Mouse (Mus musculus): ENCODE measurements around the gene Spsb3. TPM values are rescaled to one million over a fixed set of nuclear protein-coding genes. Genes with fewer than 3 reads are reported as not detected.

Spsb3 gene
- total RNA-seq, 1 experiment from 2014 or later: 19.7 TPM

DNA sequence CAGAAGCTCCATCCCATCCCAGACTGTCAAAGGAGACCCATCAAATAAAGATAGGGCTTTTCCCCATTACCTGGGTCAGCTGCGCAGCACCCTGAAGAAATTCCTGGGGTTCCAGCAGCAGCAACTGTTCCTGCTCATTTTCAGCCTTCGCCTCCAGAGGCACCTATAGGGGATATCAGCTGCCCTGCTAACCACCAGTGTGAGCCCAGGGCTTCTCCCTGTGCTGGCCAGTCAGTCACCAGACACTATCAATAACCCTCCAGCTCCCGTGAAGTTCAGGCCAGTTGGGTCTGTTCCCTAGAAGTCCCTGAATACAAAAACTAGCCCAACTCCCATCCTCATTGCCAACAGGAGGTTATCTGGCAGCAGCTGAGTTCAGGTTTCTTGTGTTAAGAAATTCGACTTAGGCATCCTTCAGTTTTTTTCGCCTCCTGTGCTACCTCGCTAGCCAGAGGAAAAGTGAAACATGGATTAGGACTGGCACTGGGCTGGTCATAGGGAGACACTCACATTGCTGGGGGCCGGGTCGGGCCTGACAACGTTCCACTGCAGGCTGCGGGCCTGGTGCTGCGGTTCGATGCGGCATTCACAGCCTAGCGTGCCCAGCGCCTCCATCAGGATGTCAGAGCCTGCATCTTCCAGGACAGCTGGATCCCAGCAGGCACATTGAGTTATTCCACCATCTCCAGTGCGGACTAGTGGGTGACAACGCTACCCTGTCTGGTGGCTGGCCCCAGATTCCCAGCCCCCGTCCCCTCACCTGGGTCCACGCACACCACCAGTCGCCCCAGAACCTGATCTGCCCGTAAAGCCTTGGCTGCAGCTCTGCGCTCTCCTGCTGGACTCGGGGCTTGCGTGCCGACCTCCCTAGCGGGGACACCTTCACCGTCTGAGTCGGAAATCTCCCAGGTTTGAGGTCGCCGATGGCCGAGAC lies 7.9 kb downstream of the Spsb3 start:
- no peak for ATAC-seq (ENCODE audit: extremely low read depth, insufficient number of reproducible peaks, low FRiP score, poor library complexity, severe bottlenecking)

DNA sequence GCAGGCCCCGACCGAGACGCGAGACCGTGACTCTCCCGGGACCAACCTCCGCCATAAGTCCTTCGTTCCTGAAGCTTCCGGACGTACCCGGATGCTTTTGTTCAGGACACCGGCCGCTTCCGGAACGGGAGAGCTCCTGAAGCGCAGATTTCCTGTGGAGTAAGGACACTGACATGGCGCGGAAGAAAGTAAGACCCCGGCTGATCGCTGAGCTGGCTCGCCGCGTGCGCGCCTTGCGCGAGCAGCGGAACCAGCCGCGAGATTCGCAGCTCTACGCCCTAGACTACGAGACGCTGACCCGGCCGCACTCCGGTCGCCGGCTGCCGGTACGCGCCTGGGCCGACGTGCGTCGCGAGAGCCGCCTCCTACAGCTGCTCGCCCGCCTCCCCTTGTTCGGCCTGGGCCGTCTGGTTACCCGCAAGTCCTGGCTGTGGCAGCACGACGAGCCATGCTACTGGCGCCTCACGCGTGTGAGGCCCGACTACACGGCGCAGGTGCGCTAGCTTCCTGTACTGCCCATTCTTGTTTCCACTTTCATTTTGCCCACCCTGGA lies 8.6 kb downstream of the Spsb3 start, which contains the start of the genes Eme2 and Mrps34:
Gene Eme2, minus strand, starts transcription at position 93 of the 553 bp plus-strand sequence.
Gene Mrps34, plus strand, starts transcription at position 122 of the 553 bp plus-strand sequence.
- ATAC-seq (ENCODE audit: extremely low read depth, insufficient number of reproducible peaks, low FRiP score, poor library complexity, severe bottlenecking): peak; percentile 31

DNA sequence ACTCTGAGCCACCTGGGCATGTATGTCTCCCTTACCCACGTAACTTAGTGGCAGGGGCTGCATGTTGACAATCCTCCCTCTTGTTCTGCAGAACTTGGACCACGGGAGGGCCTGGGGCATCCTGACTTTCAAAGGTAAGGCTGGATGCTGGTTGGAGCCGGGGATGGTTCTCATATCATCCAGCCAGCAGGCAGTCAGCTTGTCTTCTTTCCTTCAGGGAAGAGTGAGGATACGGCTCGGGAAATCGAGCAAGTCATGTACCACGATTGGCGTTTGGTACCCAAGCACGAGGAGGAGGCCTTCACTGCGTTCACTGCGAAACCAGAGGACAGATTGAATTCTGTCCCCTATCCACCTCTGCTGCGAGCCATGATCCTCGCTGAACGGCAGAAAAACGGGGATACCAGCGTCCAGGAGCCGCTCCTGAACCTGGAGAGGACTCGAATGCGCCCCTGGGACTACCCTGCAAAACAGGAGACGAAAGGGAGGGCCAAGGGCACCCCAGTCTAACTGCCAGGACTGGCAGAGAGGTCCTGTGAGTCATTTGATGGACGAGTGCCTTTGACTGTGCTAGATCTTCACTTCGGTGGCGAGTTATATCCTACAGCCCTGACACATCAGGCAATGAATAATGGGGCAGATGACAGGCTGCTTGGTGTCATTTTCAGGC lies 9.3 kb downstream of the Spsb3 start:
- ATAC-seq (ENCODE audit: extremely low read depth, insufficient number of reproducible peaks, low FRiP score, poor library complexity, severe bottlenecking): no peak

DNA sequence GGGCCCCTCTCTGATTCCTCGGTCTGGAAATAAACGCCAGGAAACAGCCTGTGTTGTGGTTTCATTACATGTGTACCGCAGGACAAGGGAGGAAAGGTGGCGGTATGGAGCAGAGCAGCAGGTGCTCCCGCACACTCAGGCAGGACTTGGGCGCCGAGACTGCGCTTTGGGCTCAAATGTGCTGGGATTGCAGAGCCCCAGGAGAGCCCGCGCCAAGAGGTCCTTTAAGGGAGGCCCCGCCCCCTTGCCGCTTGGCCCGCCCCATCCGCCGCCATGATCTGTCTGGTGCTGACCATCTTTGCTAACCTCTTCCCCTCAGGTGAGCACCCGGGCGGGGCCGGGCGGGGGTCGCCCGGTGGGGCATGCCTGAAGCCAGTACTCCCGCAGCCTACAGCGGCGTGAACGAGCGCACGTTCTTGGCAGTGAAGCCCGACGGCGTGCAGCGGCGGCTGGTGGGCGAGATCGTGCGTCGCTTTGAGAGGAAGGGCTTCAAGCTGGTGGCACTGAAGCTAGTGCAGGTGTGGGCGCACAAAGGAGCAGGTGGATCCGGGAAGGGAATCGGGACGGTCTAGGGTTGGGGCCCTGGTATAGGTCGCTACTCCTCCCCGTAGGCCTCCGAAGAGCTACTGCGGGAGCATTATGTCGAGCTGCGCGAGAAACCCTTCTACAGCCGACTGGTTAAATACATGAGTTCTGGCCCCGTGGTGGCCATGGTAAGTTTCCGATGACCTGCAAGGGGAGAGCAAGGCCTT lies 10.0 kb downstream of the Spsb3 start, which contains the start of gene Nme3:
Gene Nme3, plus strand, starts transcription at position 260 of the 752 bp plus-strand sequence.
- peak; percentile 42; the same call in 1 of the 2 replicates for ATAC-seq (ENCODE audit: extremely low read depth, insufficient number of reproducible peaks, low FRiP score, poor library complexity, severe bottlenecking)

DNA sequence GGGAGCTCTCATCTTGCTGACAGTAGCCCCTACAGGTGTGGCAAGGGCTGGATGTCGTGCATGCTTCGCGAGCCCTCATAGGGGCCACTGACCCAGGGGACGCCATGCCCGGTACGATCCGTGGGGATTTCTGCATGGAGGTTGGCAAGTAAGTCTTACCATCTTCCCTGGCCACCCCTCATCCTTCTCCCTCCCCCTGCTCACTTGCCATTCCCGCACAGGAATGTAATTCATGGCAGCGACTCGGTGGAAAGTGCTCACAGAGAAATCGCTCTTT lies 10.5 kb downstream of the Spsb3 start:
- ATAC-seq (ENCODE audit: extremely low read depth, insufficient number of reproducible peaks, low FRiP score, poor library complexity, severe bottlenecking): no peak

DNA sequence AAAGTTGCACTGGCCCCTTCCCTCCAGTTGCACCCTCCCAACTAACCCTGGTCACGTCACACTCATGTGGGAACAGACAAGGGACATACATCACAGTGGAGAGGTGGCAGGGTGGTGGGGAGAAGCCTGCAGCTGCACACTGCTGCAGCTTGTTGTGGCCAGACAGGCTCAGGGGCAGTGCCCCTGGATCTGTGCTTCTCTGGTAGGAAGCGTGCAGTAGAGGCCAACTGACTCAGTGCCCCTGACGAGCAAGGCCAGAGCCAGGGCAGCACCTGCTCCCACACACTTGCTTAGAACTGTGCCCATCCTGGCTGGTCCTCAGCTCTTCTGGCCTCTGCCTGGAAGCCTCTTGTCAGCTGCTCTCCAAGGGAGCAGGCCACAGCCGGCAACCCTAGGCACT lies 11.2 kb downstream of the Spsb3 start:
- ATAC-seq (ENCODE audit: extremely low read depth, insufficient number of reproducible peaks, low FRiP score, poor library complexity, severe bottlenecking): no peak

DNA sequence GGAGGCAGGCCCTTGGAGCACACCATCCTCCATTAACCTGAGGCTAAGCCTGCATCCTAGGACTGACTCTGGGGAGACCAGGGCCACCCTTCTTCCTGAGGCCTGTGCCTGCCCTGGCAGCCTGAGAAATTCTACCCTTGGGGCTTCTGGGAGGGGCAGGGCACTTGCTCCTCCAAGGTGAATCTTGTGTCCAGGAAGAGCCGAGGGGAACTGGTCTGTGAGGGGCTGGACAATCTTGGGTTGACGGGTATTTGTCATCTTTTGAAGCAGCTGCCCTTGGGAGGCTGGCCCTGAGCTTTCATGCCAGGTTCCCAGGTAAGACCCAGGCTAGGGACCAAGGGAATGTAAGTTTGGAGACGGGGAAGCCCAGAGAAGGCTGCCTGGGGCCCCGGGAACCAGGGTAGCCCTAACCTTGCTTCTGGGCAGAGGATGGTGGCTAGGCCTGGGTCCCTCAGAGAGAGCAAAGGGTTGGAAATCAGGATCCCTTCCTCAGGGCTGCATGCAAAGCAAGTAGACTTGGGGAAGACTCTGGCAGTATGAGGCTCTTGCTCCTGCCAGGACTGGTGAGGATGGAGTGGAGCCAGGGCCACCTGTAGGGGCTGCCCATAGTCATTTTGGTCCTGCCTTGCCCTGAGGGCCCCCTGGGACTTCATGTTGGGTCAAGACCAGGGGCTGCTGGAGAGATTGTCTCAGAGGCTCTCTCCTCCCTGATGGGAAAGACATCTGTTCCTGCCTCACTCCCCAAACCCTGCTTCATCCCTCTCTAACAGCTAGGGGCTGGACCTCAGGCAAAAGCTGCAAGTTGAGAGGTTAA lies 11.8 kb downstream of the Spsb3 start:
- ATAC-seq (ENCODE audit: extremely low read depth, insufficient number of reproducible peaks, low FRiP score, poor library complexity, severe bottlenecking): no peak

DNA sequence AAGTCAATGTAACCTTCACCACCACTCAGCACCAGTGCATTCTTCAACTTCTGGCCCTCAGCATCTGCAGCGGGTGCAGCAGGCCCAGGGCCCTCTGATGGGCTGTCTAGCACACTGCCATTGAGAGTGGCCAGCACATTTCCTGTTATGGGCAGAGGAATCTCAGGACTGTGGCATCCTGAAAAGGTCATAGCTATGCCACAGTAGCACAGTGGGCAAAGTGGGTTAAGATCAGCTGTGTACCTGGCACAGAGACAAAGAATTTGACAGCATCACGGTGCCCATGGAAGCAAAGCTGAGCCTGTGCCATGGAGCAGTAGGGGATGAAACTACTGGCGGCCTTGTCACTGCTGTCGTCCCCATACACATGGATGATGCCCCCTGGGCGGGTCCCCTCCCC lies 12.7 kb downstream of the Spsb3 start:
- ATAC-seq (ENCODE audit: extremely low read depth, insufficient number of reproducible peaks, low FRiP score, poor library complexity, severe bottlenecking): no peak

DNA sequence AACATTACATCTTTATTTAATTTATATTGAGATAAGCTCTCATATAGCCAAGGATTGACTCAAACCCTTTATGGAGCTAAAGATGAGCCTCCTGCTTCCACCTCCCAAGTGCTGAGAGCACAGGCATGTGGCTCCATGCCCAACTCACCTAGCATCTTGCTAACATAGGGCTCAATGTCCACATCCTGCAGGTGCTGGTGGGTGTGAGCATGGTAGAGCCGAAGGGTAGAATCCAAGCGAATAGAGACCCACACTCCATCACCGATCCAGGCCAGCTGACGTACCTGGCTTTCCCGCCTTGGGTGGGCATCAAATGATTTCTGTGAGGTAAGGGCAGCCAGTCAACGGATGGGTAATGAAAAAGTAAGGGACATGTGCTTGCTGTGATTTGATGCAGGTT lies 13.6 kb downstream of the Spsb3 start:
- ATAC-seq (ENCODE audit: extremely low read depth, insufficient number of reproducible peaks, low FRiP score, poor library complexity, severe bottlenecking): no peak

DNA sequence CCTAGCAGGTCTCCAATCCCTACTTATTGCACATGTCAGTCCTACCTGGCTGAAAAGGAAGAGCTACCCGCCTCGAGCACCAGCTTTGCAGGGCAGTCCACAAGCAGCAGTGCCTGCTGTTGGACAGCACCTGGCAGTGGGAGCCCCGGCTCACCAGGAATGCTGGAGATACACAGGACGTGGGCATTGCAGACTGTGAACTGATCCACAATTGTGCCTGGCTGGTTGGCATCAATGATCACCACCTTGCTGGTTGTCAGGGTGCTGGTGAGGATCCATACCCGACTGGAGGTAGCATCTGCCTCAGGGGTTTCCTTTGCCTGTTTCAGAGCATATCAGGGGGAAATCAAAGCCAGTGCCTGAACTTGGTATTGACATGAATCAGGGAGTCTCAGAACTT lies 15.7 kb downstream of the Spsb3 start:
- ATAC-seq (ENCODE audit: extremely low read depth, insufficient number of reproducible peaks, low FRiP score, poor library complexity, severe bottlenecking): no peak

DNA sequence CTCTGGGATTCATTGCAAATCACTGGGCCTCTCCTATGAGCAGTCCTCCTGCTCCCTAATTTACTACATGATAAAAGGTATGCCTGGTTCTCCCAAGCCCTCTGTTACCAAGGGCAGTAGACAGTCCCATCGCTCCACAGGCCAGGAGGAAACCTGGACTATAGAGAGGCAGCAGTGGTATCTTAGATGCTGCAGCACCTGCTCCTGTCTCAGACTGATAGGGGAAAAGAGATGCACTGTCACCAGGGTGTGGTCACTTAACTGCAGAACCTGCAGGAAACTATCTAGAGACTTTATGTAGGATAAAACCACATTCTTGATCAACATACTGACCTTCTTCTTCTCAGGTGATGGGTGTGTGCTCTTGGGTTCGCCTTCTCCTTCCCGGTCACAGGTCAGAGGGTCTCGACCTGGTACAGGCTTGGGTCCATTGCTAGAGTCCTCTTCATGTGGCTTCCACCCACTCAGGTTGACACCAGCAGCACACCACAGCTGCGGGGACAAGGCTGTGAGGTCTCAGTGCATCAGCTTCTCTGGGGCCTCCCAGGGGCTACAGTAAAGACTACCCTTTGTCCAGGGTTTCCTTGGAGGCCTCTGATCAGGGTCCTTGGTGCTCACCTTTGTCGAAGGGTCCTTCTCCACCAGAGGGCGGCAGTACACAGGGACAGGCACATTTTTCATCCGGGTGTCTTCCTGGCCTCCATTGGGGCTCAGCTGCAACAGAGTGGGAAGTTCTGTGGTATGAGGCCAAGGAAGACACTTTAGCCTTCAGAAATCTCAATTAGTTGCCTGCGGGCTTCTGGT lies 16.4 kb downstream of the Spsb3 start:
- no peak for ATAC-seq (ENCODE audit: extremely low read depth, insufficient number of reproducible peaks, low FRiP score, poor library complexity, severe bottlenecking)

DNA sequence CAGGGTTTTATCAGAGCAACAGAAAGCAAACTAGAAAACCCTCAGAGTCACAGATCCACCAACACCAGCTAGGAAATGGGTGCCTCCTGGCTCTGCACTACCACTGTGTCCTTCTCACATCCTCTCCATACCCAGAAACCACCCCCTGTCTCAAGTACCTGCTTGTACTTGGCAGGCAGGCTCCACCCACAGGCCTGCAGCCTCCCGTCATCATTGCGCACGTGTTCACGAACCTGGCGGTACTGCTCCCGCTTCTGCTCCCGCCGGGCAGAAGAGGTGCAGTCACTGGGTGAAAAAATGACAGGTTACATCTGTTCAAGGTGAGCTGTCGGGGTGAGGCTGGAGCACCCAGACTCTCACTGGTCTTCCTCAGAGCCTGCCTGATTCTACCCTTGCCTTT lies 17.3 kb downstream of the Spsb3 start:
- ATAC-seq (ENCODE audit: extremely low read depth, insufficient number of reproducible peaks, low FRiP score, poor library complexity, severe bottlenecking): no peak

DNA sequence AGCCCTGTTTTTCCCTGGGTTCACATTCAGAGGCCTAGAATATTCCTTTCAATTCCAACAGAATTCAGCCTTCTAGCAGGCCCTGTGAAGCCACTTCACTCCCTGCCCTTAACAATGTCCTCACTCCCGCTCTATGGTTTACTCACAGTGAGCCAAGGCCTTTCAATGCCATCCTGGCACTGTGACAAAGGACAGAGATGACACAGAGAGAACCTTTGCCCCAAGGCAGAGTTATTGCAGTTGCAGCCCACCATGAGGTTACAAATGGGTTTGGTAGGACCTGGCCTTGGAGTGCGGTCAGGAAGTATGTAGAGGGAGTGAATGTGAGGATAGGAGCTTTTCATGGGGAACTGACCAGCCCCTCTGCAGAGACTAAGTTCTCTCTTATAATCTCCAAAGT lies 21.1 kb downstream of the Spsb3 start:
- no peak for ATAC-seq (ENCODE audit: extremely low read depth, insufficient number of reproducible peaks, low FRiP score, poor library complexity, severe bottlenecking)

DNA sequence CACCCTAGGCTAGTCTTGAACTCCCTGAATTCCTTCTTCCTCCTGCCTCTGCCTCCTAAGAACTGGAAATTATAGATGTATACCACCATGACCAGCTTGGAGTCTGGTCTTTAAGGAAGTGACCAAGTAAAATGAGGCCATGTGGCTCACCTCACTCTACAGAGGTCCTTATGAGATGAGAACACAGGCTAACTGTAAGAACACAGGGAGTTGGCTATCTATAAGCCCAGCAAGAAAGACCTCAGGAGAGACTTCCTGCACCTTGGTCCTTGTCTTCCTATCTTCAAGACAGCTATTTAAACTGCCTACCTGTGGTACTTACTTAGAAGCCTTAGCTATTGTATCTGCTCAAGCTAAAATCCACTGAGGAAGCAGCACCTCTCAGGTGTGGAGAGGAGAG lies 27.5 kb downstream of the Spsb3 start:
- ATAC-seq (ENCODE audit: extremely low read depth, insufficient number of reproducible peaks, low FRiP score, poor library complexity, severe bottlenecking): no peak

DNA sequence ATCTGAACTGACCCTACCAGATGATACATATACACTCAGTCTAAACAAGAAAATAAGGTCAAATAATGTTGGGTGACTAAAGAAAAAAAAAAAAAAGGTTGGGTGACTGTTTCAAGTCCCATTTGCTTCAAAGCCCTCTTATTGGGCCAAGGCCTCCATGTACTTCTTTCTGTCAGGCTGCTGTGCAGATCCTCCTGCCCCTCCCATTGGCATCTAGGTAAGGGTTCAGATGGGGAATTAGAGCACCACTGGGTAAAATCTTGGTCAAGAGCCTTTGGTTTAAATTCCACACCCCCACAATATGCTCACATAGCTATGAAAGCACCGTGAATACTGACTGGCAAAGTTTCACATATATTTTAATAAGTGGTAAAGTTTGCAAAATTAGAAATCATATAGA lies 36.8 kb downstream of the Spsb3 start:
- ATAC-seq (ENCODE audit: extremely low read depth, insufficient number of reproducible peaks, low FRiP score, poor library complexity, severe bottlenecking): no peak

DNA sequence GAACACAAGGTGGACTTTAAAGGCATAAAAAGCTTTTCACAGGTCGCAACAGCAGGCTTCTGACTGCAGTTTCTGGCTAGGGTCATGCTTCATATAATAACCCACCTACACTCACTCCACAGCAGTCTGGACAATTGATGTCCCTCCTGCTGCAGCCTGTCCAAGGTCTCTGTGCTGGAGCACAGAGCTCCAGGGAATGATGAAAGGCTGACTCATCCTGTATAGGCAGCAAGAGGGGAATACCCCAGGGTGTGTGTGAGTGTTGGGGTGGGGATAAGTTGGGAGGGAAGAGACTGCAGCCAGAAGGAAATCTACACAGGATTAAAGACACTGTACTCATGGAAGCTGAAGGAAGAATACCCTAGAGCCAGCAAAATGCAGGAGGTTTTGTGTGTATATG lies 43.1 kb downstream of the Spsb3 start:
- no peak for ATAC-seq (ENCODE audit: extremely low read depth, insufficient number of reproducible peaks, low FRiP score, poor library complexity, severe bottlenecking)

DNA sequence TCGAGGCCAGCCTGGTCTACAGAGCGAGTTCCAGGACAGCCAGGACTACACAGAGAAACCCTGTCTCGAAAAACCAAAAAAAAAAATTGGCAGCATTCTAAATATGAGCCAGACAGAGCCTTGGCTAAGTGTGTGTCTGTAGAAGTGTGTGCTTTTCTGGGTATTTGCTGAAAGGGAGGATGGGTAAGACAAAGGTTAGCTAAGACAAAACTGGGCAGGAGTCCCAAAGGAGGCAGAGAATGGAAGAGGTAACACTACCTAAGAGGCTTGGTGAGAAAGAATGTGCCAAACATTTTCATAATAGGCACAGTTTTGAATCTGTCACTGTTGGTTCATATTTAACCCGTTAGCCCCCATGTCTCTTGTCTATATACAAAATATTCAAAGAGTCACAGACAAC lies 46.0 kb downstream of the Spsb3 start:
- ATAC-seq (ENCODE audit: extremely low read depth, insufficient number of reproducible peaks, low FRiP score, poor library complexity, severe bottlenecking): no peak

DNA sequence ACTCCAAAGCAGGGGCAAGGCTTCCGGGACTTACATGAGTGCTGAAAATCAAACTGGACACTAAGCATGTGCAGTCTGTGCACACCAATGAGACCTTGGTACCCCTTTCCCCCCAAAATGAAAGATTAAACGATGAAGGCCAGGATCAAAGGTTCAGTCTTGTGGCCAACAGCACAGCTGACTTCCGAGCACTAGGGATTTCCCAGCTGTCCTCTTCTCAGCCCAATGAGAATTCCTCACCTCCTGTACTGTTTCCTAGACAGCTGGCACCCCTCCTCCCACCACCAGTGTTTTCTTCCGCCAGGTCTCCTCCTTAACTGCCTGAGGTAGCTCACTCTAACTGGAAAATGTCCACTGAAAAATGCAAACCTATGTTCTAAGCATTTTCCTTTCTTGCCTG lies 46.7 kb downstream of the Spsb3 start:
- ATAC-seq (ENCODE audit: extremely low read depth, insufficient number of reproducible peaks, low FRiP score, poor library complexity, severe bottlenecking): no peak
